Mouse (Mus musculus): ENCODE results near the gene Isx.

- no peak for TF ChIP-seq EP300 (IDR thresholded peaks at IDR 0.05; ENCODE audit: insufficient read depth, low read depth, low read length)
- no peak for TF ChIP-seq CTCF (IDR thresholded peaks at IDR 0.05; ENCODE audit: low read depth, low read length)
- no peak for TF ChIP-seq POLR2A (IDR thresholded peaks at IDR 0.05; ENCODE audit: insufficient read depth, low read length)
Observed at GRCm38 (mm10) chr8:74872940-74873339, at the start of gene Isx.
